15 mouse cellular contexts compared by ENCODE assay signal in the genomic region with DNA sequence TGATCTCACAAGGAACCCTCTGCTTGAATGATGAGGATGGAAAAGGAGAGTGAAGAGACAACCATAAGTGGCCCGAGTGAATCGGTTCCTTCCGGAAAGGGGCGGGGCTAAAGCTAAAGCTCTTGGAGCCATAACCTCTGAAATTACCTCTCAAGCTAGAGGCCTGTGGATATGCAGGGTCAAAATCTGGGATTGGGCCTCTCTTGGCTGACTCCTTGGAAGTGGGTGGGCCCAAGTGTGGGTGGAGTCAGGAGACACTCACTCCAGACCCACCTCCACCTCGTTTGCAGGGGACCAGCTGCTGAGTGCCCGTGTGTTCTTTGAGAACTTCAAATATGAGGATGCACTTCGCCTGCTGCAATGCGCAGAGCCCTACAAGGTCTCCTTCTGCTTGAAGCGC. TPM values are rescaled to one million over a fixed set of nuclear protein-coding genes. Genes with fewer than 3 reads are reported as not detected.
"Had no signal": no experiment of that assay in that cellular context is flagged by ENCODE, and none has a peak within 500 bp of the region (broad histone marks: within the 10 kb centered on the region; RNA-seq: fewer than 3 reads in every experiment).

No protein-coding gene starts in this region.

- H3K9me3 ChIP-seq: neural tube, embryonic 12.5 days had no signal

- DNase-seq: kidney, adult 8-10 months; kidney, postnatal 10 days; kidney, postnatal 4 days; liver; lung, postnatal 14 days; midbrain, embryonic 14.5 days; retina, postnatal 1 day; right cerebral cortex, postnatal 4 days; spleen, adult 18-20 months; thymus, postnatal 4 days had no signal

- H3K4me2 ChIP-seq: limb, embryonic 12.5 days; neural tube, embryonic 12.5 days had no signal

- H3K27ac ChIP-seq: layer of hippocampus, adult 2 months; limb, embryonic 12.5 days; neural tube, embryonic 12.5 days had no signal

- ATAC-seq: intestine, embryonic 16.5 days had no signal

- H3K36me3 ChIP-seq: neural tube, embryonic 12.5 days had no signal

- H3K9ac ChIP-seq: limb, embryonic 12.5 days; neural tube, embryonic 12.5 days had no signal

- H3K27me3 ChIP-seq: limb, embryonic 12.5 days; neural tube, embryonic 12.5 days had no signal

- H3K4me3 ChIP-seq: layer of hippocampus, adult 2 months; limb, embryonic 12.5 days; neural tube, embryonic 12.5 days had no signal

- H3K4me1 ChIP-seq: limb, embryonic 12.5 days; neural tube, embryonic 12.5 days had no signal

RNA-seq across cellular contexts. Expression of a gene that starts 8.1 kb away (rescaled TPM):
- total RNA-seq: monocyte, adult 5-6 weeks had no signal
